Mouse (Mus musculus) liver, adult 2 months (tissue): Measurements from ENCODE around the gene Rsph14. TPM values are rescaled to one million over a fixed set of nuclear protein-coding genes. Genes with fewer than 3 reads are reported as not detected.
A peak's percentile ranks its signal among the peaks of the same experiment; 100 is the strongest.

Source experiments
- DNase-seq: peaks from one replicate; pipeline ENCODE4 v3.0.0-alpha.2; 2011; ENCODE audit warnings: low read depth, low spot score; ENCODE audit errors: extremely low read depth
- H3K27ac ChIP-seq: fragments of 200-500 bp; replicated peaks from 2 replicates; pipeline ENCODE4 v1.5.1; 2012; ENCODE audit warnings: low read depth, mild to moderate bottlenecking, control low read depth, inconsistent platforms, low read length; ENCODE audit not compliant: insufficient read depth
- H3K27me3 ChIP-seq: fragments of 200-500 bp; 2 replicates; pipeline ENCODE4 v1.6.1; 2012; ENCODE audit warnings: mild to moderate bottlenecking, moderate library complexity, low read length, inconsistent platforms; ENCODE audit not compliant: control insufficient read depth, insufficient read depth
- H3K36me3 ChIP-seq: fragments of 200-500 bp; 2 replicates; pipeline ENCODE4 v1.6.1; 2012; ENCODE audit warnings: low read length, inconsistent platforms; ENCODE audit not compliant: control insufficient read depth, insufficient read depth
- H3K4me1 ChIP-seq: fragments of 200-500 bp; 2 replicates; pipeline ENCODE4 v1.6.1; 2011; ENCODE audit warnings: low read length; ENCODE audit not compliant: control insufficient read depth, insufficient read depth
- H3K4me3 ChIP-seq: fragments of 200-500 bp; 2 replicates; pipeline ENCODE4 v1.5.1; 2011; ENCODE audit warnings: low read depth, mild to moderate bottlenecking, control low read depth, low read length, moderate library complexity; ENCODE audit not compliant: insufficient read depth
- H3K79me2 ChIP-seq: fragments of 200-500 bp; 2 replicates; pipeline ENCODE4 v1.6.1; 2012; ENCODE audit warnings: inconsistent platforms, mild to moderate bottlenecking, low read length, moderate library complexity; ENCODE audit not compliant: control insufficient read depth, insufficient read depth
- H3K9ac ChIP-seq: fragments of 200-500 bp; 2 replicates; pipeline ENCODE4 v1.6.1; 2012; ENCODE audit warnings: low read depth, mild to moderate bottlenecking, control low read depth, inconsistent platforms, low read length
- CTCF ChIP-seq: fragments of 200-500 bp; IDR thresholded peaks from 2 replicates; pipeline ENCODE4 v1.5.1; 2011; ENCODE audit warnings: low read depth, low read length, control low read depth
- POLR2A ChIP-seq: fragments of 200-500 bp; IDR thresholded peaks from 2 replicates; pipeline ENCODE4 v1.6.1; 2011; ENCODE audit warnings: low read length, control low read depth; ENCODE audit not compliant: insufficient read depth; ENCODE audit errors: extremely low read depth
- WGBS: fragments of 180-500 bp; shearing (Covaris S2); methylation state at CpG from one replicate; pipeline ENCODE4 v1.1.7; 2018; 5-methylcytosine and 5-hydroxymethylcytosine counted together
- polyA plus RNA-seq: library from polyadenylated mRNA; depleted of rRNA; stranded (reverse); fragments of >200 nt; gene quantifications from 2 replicates; pipeline ENCODE4 v1.2.3, GENCODE M21; 2012
- total RNA-seq: library from RNA; depleted of rRNA; stranded (reverse); fragments of >200 nt; gene quantifications from 2 replicates; pipeline ENCODE4 v1.2.3, GENCODE M21; 2014

The Rsph14 gene
- total and polyA plus RNA-seq, 2 experiments: not detected

DNA sequence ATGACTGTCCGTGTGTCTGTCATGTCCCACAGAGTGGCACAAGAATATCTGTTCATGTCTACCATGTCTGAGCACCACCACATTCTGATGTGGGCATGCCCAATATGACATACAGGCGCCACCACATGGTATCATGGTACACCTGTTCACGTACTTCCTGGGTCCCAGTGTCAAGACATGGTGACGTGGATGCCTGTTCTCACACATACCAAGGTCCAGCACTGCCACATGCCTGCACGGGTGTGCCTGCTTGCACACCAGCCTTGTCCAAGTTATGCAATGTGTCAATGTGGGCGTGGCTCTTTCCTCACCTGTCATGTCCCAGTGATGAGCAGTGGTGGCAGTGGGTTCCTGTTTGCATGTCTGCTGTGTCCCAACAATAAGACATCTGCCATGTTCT is 99.9 kb downstream of the Rsph14 start:
- Histone ChIP-seq H3K9ac (no peak overlapping the region), H3K27ac (no peak overlapping the region), H3K27me3 (no peaks in the 10 kb centered on the region), H3K4me1 (no peaks in the 10 kb centered on the region), H3K79me2 (no peaks in the 10 kb centered on the region), H3K36me3 (no peaks in the 10 kb centered on the region), H3K4me3 (no peak overlapping the region)
- TF ChIP-seq POLR2A: no peak
- TF ChIP-seq CTCF: no peak
- DNase-seq: no peak
- WGBS: 68% methylated on average over 6 of the region's 6 CpGs

- no peak for DNase-seq
- whole genome bisulfite sequencing: 67% methylated on average over 6 of the region's 6 CpGs
- Histone ChIP-seq H3K4me3 (no peak overlapping the region), H3K4me1 (no peaks in the 10 kb centered on the region), H3K27ac (no peak overlapping the region), H3K79me2 (no peaks in the 10 kb centered on the region), H3K36me3 (no peaks in the 10 kb centered on the region), H3K27me3 (no peaks in the 10 kb centered on the region), H3K9ac (no peak overlapping the region)
- TF ChIP-seq CTCF (no peak), POLR2A (no peak)
These were observed 100.8 kb downstream of the Rsph14 start for GRCm38 (mm10) chr10:74931631-74932030.

- no peaks in the 10 kb centered on the region for H3K79me2 ChIP-seq
- H3K4me1 ChIP-seq: no peaks in the 10 kb centered on the region
- TF ChIP-seq CTCF (no peak), POLR2A (no peak)
- H3K27ac ChIP-seq: no peak overlapping the region
- no peak overlapping the region for H3K9ac ChIP-seq
- H3K27me3 ChIP-seq: no peaks in the 10 kb centered on the region
- H3K36me3 ChIP-seq: no peaks in the 10 kb centered on the region
- no peak for DNase-seq
- WGBS: 73% methylated on average over 3 of the region's 3 CpGs
- no peak overlapping the region for H3K4me3 ChIP-seq
These were observed 101.8 kb downstream of the Rsph14 start for GRCm38 (mm10) chr10:74930541-74930940.

DNA sequence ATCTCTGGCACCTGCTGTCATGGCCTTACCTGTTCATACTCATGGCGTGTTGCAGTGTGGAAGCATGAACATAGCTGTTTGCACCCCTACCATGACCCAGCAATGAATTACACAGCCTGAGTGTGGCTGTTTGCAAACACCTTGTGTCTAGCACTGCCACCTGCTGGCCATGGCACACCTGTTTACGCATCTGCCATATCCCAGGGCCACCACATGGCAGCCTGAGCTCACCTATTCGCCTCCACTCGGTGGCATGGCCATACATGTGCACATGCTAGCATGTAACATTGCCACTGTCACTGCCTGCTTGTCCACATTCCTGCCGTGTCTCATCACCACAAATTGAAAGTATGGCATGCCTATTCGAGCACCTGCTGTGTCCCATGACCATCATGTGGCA is 102.8 kb downstream of the Rsph14 start:
- TF ChIP-seq CTCF (peak; percentile 55), POLR2A (no peak)
- no peak for DNase-seq
- Histone ChIP-seq H3K27me3 (no peaks in the 10 kb centered on the region), H3K9ac (no peak overlapping the region), H3K27ac (no peak overlapping the region), H3K36me3 (no peaks in the 10 kb centered on the region), H3K4me3 (no peak overlapping the region), H3K79me2 (no peaks in the 10 kb centered on the region), H3K4me1 (peaks cover 2% of the 10 kb centered on the region; the same call in 1 of the 2 replicates)
- 64% methylated on average over 6 of the region's 6 CpGs for WGBS

DNA sequence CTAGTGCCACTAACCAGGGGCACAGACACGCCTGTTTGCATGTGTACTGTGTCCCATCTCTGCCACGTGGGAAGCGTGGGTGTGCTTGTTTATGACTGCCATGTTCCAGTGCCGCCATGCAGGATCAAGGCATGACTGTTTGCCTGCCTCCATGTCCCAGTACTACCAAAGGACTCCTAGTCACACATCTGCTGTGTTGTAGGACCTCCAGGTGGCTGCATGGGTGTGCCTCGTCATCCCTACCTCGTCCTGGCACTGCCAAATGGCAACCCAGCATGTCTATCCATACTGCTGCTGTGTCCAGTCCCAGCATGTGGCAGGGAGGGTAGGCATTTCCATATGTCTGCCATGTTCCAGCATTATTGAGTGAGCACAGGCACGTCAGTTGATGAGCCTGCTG is 104.1 kb downstream of the Rsph14 start:
- Histone ChIP-seq H3K27me3 (no peaks in the 10 kb centered on the region), H3K36me3 (no peaks in the 10 kb centered on the region), H3K4me1 (peaks cover 2% of the 10 kb centered on the region; the same call in 1 of the 2 replicates), H3K27ac (no peak overlapping the region), H3K4me3 (no peak overlapping the region), H3K79me2 (no peaks in the 10 kb centered on the region), H3K9ac (no peak overlapping the region)
- TF ChIP-seq CTCF (no peak), POLR2A (no peak)
- no peak for DNase-seq
- 80% methylated on average over 7 of the region's 7 CpGs for WGBS

GRCm38 (mm10) chr10:74925324-74925723 is 107.1 kb downstream of the Rsph14 start:
- Histone ChIP-seq H3K4me1 (peaks cover 2% of the 10 kb centered on the region; the same call in 1 of the 2 replicates), H3K4me3 (no peak overlapping the region), H3K27ac (no peak overlapping the region), H3K27me3 (no peaks in the 10 kb centered on the region), H3K9ac (no peak overlapping the region), H3K36me3 (no peaks in the 10 kb centered on the region), H3K79me2 (no peaks in the 10 kb centered on the region)
- WGBS: 17% methylated on average over 21 of the region's 21 CpGs
- TF ChIP-seq POLR2A (no peak), CTCF (peak; percentile 78)
- DNase-seq: no peak
